Mouse (Mus musculus) lung, postnatal 4 days (tissue): Measurements from ENCODE around the gene Fbln2.
"Not testable (repeated sequence)": the region's sequence is repeated elsewhere in the genome, so short reads cannot be mapped to it uniquely, and the experiment has no call there.

Experiments used
- DNase-seq, 2 experiments: peaks; one replicate each; pipeline ENCODE4 v3.0.0; 2021

The Fbln2 gene

GRCm38 (mm10) chr6:91212155-91212554, at the start of gene Fbln2:
TSS of gene Fbln2 (plus strand) at chr6:91212455.
- DNase-seq, result not testable (repeated sequence)

DNA sequence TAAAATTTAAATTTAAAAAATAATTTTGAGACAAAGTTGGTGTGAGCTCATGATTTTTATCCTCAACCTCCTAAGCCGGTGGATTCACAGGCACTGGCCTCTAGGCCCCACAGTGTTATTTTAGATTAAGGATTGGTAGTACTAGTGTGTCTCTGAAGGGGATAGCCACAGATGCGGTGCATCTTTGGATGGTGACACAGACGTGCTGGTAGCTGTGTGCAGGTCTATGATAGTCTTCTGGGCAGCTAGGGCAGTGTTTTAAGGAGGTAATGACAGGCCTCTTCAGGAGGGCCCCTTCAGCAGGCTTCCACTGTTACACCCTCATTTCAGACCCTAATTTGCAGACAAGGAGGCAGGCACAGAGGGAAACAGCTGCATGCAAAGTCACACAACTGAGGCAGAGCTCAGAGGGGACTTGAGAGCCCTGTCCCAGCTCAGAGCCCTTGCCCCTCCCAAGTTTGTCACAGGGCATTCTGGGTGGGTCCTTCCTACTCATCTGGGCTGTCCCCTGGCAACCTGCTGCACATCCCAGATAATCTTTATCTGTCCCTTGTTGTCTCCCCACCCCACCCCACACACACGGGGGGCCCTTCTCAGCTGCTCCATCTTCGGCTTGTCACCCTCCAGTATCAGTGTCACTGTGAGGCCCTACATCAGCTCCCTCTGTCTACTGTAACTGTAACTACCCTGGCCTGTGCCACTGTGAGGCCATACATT, 48.9 kb upstream of the Fbln2 start:
- no peak for DNase-seq

GRCm38 (mm10) chr6:91164584-91164983, 47.7 kb upstream of the Fbln2 start:
- no peak for DNase-seq

GRCm38 (mm10) chr6:91165210-91165609, 47.0 kb upstream of the Fbln2 start:
- peak; percentile 47 to 76 for DNase-seq

DNA sequence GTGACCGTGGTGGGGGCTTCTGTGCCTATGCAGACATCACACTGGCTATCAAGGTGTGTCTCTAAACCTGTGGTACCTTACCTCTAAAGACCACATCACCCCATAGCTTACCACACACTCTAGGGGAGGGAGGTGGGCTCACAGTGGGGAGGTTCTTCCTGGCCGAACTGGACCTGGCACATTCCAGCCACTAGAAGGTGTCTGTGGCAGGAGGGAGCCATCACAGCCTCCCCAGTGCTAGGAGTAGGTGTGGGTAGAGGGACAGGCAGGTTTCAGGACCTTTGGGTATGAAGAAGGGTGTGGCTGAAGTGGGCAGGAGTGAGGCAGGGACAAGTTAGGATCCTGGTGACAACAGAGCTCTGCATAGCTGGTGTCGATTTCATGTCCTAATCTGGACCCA, 44.4 kb upstream of the Fbln2 start:
- no peak for DNase-seq

DNA sequence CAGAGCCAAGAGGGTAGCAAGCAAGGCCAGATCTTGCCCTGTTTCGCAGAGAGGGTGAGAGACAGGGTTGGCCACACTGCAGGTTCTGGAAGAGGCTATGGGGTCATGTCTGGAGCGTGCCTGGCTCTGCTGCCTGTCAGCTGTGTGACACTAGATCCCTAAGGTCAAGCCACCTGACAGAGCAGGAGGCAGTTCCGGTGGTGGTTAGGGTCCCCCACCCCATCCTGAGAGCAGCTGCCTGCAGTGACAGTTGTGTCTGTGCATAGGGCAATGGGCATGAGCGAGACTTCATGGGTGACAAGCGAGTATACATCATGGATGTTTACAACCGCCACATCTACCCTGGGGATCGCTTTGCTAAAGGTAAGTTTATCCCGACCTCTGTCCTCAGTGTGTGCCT, 43.1 kb upstream of the Fbln2 start:
- DNase-seq, result no peak

DNA sequence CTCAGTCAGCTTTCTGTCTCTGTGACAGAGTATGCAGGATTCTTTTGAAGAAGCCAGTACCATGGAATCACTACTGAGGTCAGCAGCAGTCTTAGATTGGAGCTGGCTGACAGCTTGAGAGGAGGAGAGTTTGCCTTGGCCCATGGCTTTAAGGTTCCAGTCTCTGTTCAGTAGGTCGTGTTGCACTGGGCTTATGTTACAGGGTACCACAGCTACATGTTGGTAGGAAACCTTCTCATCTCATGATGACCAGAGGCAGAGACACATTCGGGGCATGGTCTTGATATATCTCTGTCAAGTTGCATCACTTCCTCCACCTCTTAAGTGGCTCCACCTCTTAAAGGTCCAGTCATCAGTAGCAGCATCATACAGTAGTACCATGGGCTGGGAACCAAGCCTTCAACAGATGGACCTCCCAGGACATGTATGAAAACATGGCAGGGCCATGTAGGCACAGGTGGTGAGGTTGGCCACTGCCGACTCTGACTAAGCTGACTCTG, 40.8 kb upstream of the Fbln2 start:
- DNase-seq, result no peak

- no peak for DNase-seq
Measured at GRCm38 (mm10) chr6:91172381-91172780, 39.9 kb upstream of the Fbln2 start.

- peak; percentile 63 to 76 for DNase-seq
Measured at GRCm38 (mm10) chr6:91173221-91173880, 38.9 kb upstream of the Fbln2 start.

GRCm38 (mm10) chr6:91174211-91174610, 38.0 kb upstream of the Fbln2 start:
- no peak for DNase-seq

DNA sequence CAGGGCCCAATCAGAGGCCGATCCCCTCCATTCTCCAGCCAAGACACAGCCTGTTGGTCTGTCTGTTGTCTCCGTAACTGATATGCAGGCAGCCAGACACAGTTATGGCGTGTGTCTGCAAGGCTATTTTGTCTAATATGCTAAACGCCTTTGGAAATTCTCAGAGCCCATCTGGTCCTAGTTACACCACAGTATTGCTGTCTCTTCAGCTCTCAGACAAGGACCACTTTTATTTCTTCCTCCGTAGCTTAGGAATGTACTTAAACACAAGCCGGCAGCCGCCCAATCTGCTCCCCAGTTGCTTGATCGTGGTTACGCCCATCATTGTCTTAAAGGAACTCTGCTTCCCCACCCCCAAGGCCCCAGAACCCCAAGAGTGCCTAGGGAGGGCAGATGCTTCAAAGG, 31.5 kb upstream of the Fbln2 start:
- DNase-seq, result no peak

DNA sequence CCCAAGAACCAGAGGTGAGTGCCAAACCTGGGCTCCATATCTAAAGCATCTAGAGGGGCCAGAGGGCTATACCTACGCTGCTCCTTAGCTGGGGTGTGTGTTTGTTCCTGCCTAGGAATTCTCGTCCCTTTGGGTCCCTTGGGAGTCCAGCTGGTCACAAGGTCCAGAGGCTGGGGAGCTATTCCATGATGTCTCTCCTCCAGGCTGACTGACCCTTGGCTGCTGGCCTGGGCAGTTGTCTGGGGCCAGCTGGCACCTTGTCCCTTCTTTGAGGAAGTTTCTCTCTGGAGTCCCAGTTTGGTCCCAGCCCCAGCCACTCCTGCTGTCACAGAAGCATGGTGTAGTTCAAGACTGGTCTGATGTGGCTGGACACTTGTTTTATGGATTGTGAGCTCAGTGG, 30.9 kb upstream of the Fbln2 start:
- DNase-seq, result peak; percentile 53 to 83

- DNase-seq, result no peak
Measured at GRCm38 (mm10) chr6:91182075-91182490, 30.2 kb upstream of the Fbln2 start.

DNA sequence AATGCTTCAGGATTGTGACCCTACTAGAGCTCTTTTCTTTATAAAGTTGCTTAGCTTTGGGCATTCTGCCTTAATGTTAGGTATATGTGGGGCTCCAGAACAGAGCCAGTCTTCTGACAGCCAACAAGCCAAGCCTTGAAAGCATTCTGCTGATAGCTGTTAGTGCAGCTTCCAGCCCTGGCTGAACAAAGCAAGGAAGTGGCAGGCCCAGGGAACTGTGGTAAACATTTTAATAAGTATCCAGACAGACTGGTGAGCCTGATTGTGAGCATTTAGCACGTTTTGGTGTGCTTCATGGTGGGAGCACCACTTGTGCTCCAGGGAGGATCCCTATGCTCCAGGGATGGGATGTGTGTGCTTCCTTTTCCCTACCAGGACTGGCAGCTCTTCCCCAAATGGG, 29.2 kb upstream of the Fbln2 start:
- DNase-seq, result peak in 1 of 2 experiments; percentile 21

- peak in 1 of 2 experiments; percentile 44 for DNase-seq
Measured at GRCm38 (mm10) chr6:91183980-91184379, 28.3 kb upstream of the Fbln2 start.

DNA sequence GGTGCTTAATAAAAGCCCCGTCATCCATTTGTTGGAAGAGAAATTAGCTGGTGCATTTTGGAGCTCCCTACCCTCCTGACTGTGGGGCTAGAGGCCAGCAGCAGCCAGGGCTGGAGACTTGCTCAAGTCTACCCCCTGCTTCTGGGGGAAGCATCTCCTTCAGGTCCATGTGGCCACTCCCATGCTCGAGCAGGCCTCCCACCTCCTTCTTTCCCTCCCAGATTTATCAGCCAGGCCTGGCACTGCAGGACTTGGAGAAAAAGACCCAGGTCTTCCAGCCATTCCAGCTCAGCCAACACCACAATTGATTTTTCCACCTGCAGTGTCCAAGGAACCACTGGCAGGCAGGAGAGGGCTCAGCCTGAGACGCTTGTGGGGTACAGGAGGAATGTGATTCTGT, 27.5 kb upstream of the Fbln2 start:
- DNase-seq, result no peak

DNA sequence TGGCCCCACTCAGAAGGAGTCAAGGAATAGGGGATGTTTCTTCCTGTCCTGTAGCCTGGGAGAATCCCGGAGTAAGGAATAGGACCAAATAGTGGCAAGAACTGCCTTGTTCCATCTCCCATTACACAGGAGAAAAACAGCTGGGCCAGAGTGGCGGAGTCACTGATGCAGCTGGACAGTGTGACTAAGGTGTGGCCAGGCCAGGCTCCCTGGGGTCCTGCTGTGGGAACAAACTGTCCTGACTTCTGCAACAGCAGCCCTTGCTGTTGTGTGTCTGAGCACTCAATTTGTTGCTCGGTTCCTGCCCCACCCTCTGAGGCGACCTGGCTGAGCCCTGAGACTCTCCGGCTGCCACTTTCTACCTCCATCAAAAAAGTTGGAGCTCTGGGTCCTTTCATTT, 26.8 kb upstream of the Fbln2 start:
- DNase-seq, result no peak

GRCm38 (mm10) chr6:91186161-91186931, 25.9 kb upstream of the Fbln2 start:
- DNase-seq, result peak in 1 of 2 experiments; percentile 28

DNA sequence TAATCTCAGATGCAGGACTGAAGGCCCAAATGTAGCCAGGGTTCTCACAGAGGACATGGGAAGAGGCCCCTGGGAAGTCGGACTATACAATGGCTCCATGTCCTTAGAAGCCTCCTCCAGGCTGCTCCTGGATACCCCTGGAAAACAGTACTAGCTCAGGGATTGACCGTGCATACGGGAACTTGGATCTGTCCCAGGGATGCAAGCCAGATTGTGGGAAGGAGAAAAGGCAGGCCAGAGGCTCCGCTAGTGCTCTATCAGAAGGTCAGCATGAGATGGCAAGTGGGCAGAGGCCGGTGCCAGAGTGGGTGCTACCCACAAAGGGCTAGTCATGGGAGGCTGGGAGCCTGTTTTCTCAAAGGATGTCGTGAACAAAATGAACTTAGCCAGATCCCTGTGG, 25.3 kb upstream of the Fbln2 start:
- no peak for DNase-seq

GRCm38 (mm10) chr6:91187871-91188270, 24.4 kb upstream of the Fbln2 start:
- DNase-seq, result no peak

DNA sequence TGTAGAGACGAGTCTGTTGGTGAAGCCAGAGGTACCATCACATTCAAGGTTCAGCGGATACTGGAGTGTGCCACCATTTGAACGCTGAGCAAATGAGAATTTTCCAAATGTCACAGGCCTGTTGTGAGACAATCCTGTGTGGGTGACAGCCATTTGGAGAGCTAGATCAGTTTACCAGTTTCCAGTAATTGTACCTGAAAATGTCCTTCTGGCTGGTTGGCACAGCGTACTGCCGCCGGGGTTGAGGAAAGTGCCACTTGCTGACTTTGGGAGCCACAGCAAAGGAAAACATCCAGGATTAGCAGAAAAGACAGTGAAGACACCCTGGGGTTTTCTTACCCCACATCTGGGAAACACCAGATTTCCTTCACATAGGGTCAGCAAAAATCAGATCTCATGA, 22.3 kb upstream of the Fbln2 start:
- DNase-seq, result no peak

DNA sequence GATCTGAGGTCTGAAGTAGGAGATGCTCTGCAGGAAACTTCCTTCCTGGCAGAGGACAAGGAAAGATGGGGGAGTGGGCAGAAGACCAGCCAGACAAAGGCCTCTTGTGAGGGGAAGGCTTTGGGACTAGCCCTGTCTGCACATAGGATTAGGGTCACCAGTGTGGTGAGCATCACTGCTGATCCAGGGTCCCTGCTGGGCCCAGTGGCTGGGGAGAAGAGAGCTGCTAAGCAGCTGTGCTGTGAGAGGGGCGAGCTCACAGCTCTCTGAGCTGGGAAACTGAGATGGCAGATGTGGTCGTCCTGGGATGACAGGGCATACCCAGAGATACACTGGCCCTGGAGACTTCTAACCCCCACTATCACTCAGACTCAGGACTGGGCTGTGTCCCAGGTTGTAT, 20.8 kb upstream of the Fbln2 start:
- DNase-seq, result no peak

DNA sequence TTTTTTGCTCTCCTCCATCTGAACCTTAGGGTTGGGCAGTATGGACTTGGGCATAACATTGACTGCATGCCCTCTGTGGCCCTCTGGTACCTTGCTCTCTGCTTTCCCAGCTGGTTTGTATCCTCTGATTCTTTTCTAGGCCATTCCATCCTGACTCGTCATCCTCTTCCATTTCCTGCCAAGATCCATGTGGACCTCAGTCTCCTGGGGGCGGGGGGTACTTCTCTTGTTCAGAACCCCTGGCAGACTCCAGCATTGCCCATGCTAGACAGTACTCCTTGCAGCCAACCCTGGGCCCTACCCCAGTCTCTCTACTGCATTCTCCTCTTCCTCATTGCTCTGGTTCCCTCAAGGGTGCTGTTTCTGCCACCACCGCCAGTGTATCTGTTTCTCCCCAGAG, 19.8 kb upstream of the Fbln2 start:
- DNase-seq, result no peak
